Mouse (Mus musculus) spleen, postnatal 10 days (tissue): ENCODE results near the gene Acy3.
"Not testable (repeated sequence)": the region's sequence is repeated elsewhere in the genome, so short reads cannot be mapped to it uniquely, and the experiment has no call there.

Experiments
- DNase-seq, 2 experiments: peaks; one replicate each; pipeline ENCODE4 v3.0.0; 2021 to 2022; ENCODE audit warnings: low spot score in 2 of 2

Gene Acy3

GRCm38 (mm10) chr19:3974608-3975007, 11.8 kb upstream of the Acy3 start:
- not testable (repeated sequence) for DNase-seq

- DNase-seq = no peak
Measured at GRCm38 (mm10) chr19:3975866-3976265, 10.5 kb upstream of the Acy3 start.

- DNase-seq = peak; percentile 70 to 84
Measured at GRCm38 (mm10) chr19:3980309-3980708, 6.1 kb upstream of the Acy3 start.

GRCm38 (mm10) chr19:3980917-3981316, 5.5 kb upstream of the Acy3 start:
- no peak for DNase-seq

- DNase-seq = no peak
Measured at GRCm38 (mm10) chr19:3983527-3984200, 2.7 kb upstream of the Acy3 start.

GRCm38 (mm10) chr19:3985261-3985681, 1.1 kb upstream of the Acy3 start:
- DNase-seq = no peak

GRCm38 (mm10) chr19:3988066-3988465, 1.7 kb downstream of the Acy3 start:
- no peak for DNase-seq

- DNase-seq = no peak
Measured at GRCm38 (mm10) chr19:3988750-3989149, 2.4 kb downstream of the Acy3 start.

- no peak for DNase-seq
Measured at GRCm38 (mm10) chr19:3990804-3991203, 4.4 kb downstream of the Acy3 start.

GRCm38 (mm10) chr19:3991562-3991961, 5.2 kb downstream of the Acy3 start:
- DNase-seq = no peak

GRCm38 (mm10) chr19:3991966-3992365, 5.6 kb downstream of the Acy3 start:
- no peak for DNase-seq

- DNase-seq = no peak
Measured at GRCm38 (mm10) chr19:3992416-3992815, 6.0 kb downstream of the Acy3 start, which contains the start of gene Tbx10. Tbx10 (plus strand) TSS chr19:3992752.

GRCm38 (mm10) chr19:3994932-3995331, 8.6 kb downstream of the Acy3 start:
- DNase-seq = no peak

- DNase-seq = no peak
Measured at GRCm38 (mm10) chr19:3995505-3995904, 9.1 kb downstream of the Acy3 start.

GRCm38 (mm10) chr19:3996106-3996505, 9.7 kb downstream of the Acy3 start:
- no peak for DNase-seq

- no peak for DNase-seq
Measured at GRCm38 (mm10) chr19:3996747-3997146, 10.4 kb downstream of the Acy3 start.

GRCm38 (mm10) chr19:3997231-3997630, 10.9 kb downstream of the Acy3 start:
- no peak for DNase-seq

- DNase-seq = no peak
Measured at GRCm38 (mm10) chr19:3998335-3998734, 12.0 kb downstream of the Acy3 start.

- DNase-seq = no peak
Measured at GRCm38 (mm10) chr19:3999121-3999730, 12.9 kb downstream of the Acy3 start.

- peak; percentile 96 to 97 for DNase-seq
Measured at GRCm38 (mm10) chr19:4000119-4000900, 13.9 kb downstream of the Acy3 start, which contains the start of the genes Nudt8 and Gm49405. Nudt8 (plus strand) TSS chr19:4000580. Gm49405 (plus strand) TSS chr19:4000626.

GRCm38 (mm10) chr19:4000949-4001525, 14.7 kb downstream of the Acy3 start:
- no peak for DNase-seq

- no peak for DNase-seq
Measured at GRCm38 (mm10) chr19:4001752-4002151, 15.4 kb downstream of the Acy3 start.
